ENCODE assay signal across 18 mouse cellular contexts in the genomic region with DNA sequence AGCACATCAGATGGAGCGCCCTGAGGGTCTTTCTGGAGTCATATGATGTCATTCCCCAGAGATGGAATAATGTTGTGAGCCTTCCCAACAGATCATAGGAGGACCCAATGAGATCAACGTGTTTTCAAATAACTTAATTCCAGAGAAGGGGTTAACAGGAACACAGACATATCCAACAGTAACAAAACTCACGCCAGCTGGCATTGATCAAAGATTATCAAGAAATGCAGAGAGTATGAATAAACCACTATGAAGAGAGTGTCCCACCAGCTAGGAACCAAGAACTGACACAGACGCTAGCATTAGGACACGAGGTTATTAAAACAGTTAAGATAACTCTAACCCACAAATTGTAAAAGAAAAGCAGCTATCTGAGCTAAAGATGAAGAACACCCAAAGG. TPM values are rescaled to one million over a fixed set of nuclear protein-coding genes. Genes with fewer than 3 reads are reported as not detected.
A peak's percentile ranks its signal among the peaks of the same experiment; 100 is the strongest.
DNase-seq lines count a peak whose midpoint lies in the region; ATAC-seq and TF ChIP-seq lines count a peak whose summit lies in the region.
"Had no signal": no experiment of that assay in that cellular context is flagged by ENCODE, and none has a peak within 500 bp of the region (broad histone marks: within the 10 kb centered on the region; RNA-seq: fewer than 3 reads in every experiment).

No protein-coding gene starts in this region.

- H3K36me3 ChIP-seq in heart, embryonic 11.5 days (ENCODE audit: control insufficient read depth, insufficient read depth, low read length), result no peaks in the 10 kb centered on the region
- no peaks in the 10 kb centered on the region for H3K36me3 ChIP-seq in kidney, postnatal 0 days (ENCODE audit: insufficient read depth, low read length)
- no peaks in the 10 kb centered on the region for H3K36me3 ChIP-seq in lung, embryonic 14.5 days (ENCODE audit: insufficient read depth)
- H3K36me3 ChIP-seq in MEL (ENCODE audit: control insufficient read depth in 1 of 2, insufficient read depth in 2 of 2, low read length in 2 of 2), result peaks cover 0 to 13% of the 10 kb centered on the region in 2 experiments; a peak in 2 of 4 replicates
- H3K36me3 ChIP-seq: embryonic facial prominence, embryonic 10.5 days; hindbrain, embryonic 15.5 days had no signal

- DNase-seq in heart, postnatal 4 days, result peak; percentile 59
- DNase-seq in kidney, postnatal 0 days (ENCODE audit: low spot score), result peak; percentile 71
- DNase-seq in kidney, postnatal 25 days, result no peak
- DNase-seq in lung, embryonic 14.5 days, result peak; percentile 51
- DNase-seq in lung, adult 18-20 months, result no peak
- no peak for DNase-seq in MEL (ENCODE audit: low read depth, low spot score)
- DNase-seq in ovary, adult 18-20 months (ENCODE audit: low spot score), result no peak
- DNase-seq: adrenal gland, adult 8-10 months; adrenal gland, postnatal 36 days; cerebellum, adult 2 months; cerebellum, postnatal 10 days; forebrain, postnatal 0 days; gastrocnemius, postnatal 14 days; heart, adult 2 months had no signal

- H3K9me3 ChIP-seq in heart, embryonic 11.5 days (replicated peaks; ENCODE audit: control insufficient read depth, low read length), result no peaks in the 10 kb centered on the region
- H3K9me3 ChIP-seq in kidney, postnatal 0 days (replicated peaks; ENCODE audit: low read length), result no peaks in the 10 kb centered on the region
- H3K9me3 ChIP-seq in lung, embryonic 14.5 days (ENCODE audit: low read depth, low read length), result no peaks in the 10 kb centered on the region
- H3K9me3 ChIP-seq in MEL (replicated peaks; ENCODE audit: insufficient read depth, low read length), result no peaks in the 10 kb centered on the region
- H3K9me3 ChIP-seq: embryonic facial prominence, embryonic 10.5 days; forebrain, embryonic 13.5 days; hindbrain, embryonic 15.5 days had no signal

- no peak for TF ChIP-seq POLR2A in MEL (IDR thresholded peaks at IDR 0.05; ENCODE audit: control insufficient read depth in 1 of 2, insufficient read depth in 1 of 2, low read depth in 1 of 2, low read length in 2 of 2, poor library complexity in 1 of 2)

- H3K27me3 ChIP-seq in heart, embryonic 11.5 days (ENCODE audit: control insufficient read depth, insufficient read depth, low read length), result no peaks in the 10 kb centered on the region
- no peaks in the 10 kb centered on the region for H3K27me3 ChIP-seq in kidney, postnatal 0 days (ENCODE audit: insufficient read depth, low read length)
- H3K27me3 ChIP-seq in lung, embryonic 14.5 days (ENCODE audit: insufficient read depth, low read length), result no peaks in the 10 kb centered on the region
- no peaks in the 10 kb centered on the region for H3K27me3 ChIP-seq in MEL (ENCODE audit: control insufficient read depth in 1 of 2, insufficient read depth in 2 of 2, low read length in 2 of 2)
- H3K27me3 ChIP-seq: forebrain, embryonic 13.5 days; hindbrain, embryonic 15.5 days had no signal

- no peaks in the 10 kb centered on the region for H3K79me2 ChIP-seq in MEL (ENCODE audit: control insufficient read depth, insufficient read depth, low read length, poor library complexity)

- H3K9ac ChIP-seq in heart, embryonic 11.5 days (ENCODE audit: low read depth, low read length), result no peak overlapping the region
- H3K9ac ChIP-seq in kidney, postnatal 0 days (ENCODE audit: low read depth, low read length), result no peak overlapping the region
- H3K9ac ChIP-seq in lung, embryonic 14.5 days, result no peak overlapping the region
- H3K9ac ChIP-seq in MEL (ENCODE audit: control insufficient read depth, low read depth, low read length, poor library complexity, severe bottlenecking), result no peak overlapping the region
- H3K9ac ChIP-seq: forebrain, embryonic 13.5 days; forebrain, postnatal 0 days; hindbrain, embryonic 15.5 days had no signal

- TF ChIP-seq RAD21 in MEL (IDR thresholded peaks at IDR 0.05; ENCODE audit: low read depth, low read length), result no peak

- no peak overlapping the region for H3K4me3 ChIP-seq in heart, embryonic 11.5 days (ENCODE audit: low read depth, low read length)
- H3K4me3 ChIP-seq in kidney, postnatal 0 days (replicated peaks; ENCODE audit: low read depth, low read length), result no peak overlapping the region
- no peak overlapping the region for H3K4me3 ChIP-seq in lung, embryonic 14.5 days (ENCODE audit: low read depth, low read length)
- no peak overlapping the region; a peak in 1 of 4 replicates for H3K4me3 ChIP-seq in MEL (ENCODE audit: control insufficient read depth in 1 of 2, insufficient read depth in 1 of 2, low read depth in 2 of 2, low read length in 2 of 2)
- H3K4me3 ChIP-seq: embryonic facial prominence, embryonic 10.5 days; forebrain, embryonic 13.5 days; heart, adult 2 months; hindbrain, embryonic 15.5 days had no signal

- H3K4me2 ChIP-seq in heart, embryonic 11.5 days, result no peak overlapping the region
- H3K4me2 ChIP-seq in kidney, postnatal 0 days (ENCODE audit: low read length), result no peak overlapping the region
- H3K4me2 ChIP-seq in lung, embryonic 14.5 days, result no peak overlapping the region
- H3K4me2 ChIP-seq: forebrain, embryonic 13.5 days; hindbrain, embryonic 15.5 days had no signal

- no peak overlapping the region for H3K27ac ChIP-seq in heart, embryonic 11.5 days (ENCODE audit: low read depth, low read length)
- no peak overlapping the region for H3K27ac ChIP-seq in kidney, postnatal 0 days
- no peak overlapping the region for H3K27ac ChIP-seq in lung, embryonic 14.5 days (ENCODE audit: low read depth)
- peak overlapping the region; percentile 44 for H3K27ac ChIP-seq in MEL (ENCODE audit: control insufficient read depth, low read depth, low read length)
- H3K27ac ChIP-seq: embryonic facial prominence, embryonic 10.5 days; forebrain, embryonic 13.5 days; heart, adult 2 months; hindbrain, embryonic 15.5 days had no signal

- no peak; a peak in 1 of 4 replicates for TF ChIP-seq EP300 in MEL (IDR thresholded peaks at IDR 0.05; ENCODE audit: low read depth in 1 of 2, low read length in 2 of 2)

- 63% methylated on average over 5 of the region's 5 CpGs for WGBS in heart, embryonic 11.5 days (ENCODE audit: insufficient replicate concordance)
- WGBS in kidney, postnatal 0 days, result 60% methylated on average over 5 of the region's 5 CpGs
- WGBS in lung, embryonic 14.5 days, result 46% methylated on average over 5 of the region's 5 CpGs

- ATAC-seq in heart, embryonic 11.5 days (replicated peaks; ENCODE audit: insufficient number of reproducible peaks, low FRiP score, low TSS enrichment), result no peak
- ATAC-seq in kidney, postnatal 0 days (replicated peaks; ENCODE audit: low FRiP score, low read depth), result no peak
- no peak for ATAC-seq in lung, embryonic 14.5 days (ENCODE audit: insufficient read depth)
- ATAC-seq: forebrain, embryonic 13.5 days; forebrain, postnatal 0 days had no signal

- no peak for TF ChIP-seq CTCF in kidney, postnatal 0 days (IDR thresholded peaks at IDR 0.05; ENCODE audit: low read depth)
- no peak for TF ChIP-seq CTCF in lung, embryonic 14.5 days (IDR thresholded peaks at IDR 0.05; ENCODE audit: low read depth)
- TF ChIP-seq CTCF in MEL (IDR thresholded peaks at IDR 0.05 in 2 of 3, conservative IDR thresholded peaks at IDR 0.05 in 1 of 3; ENCODE audit: control insufficient read depth in 1 of 3, insufficient read depth in 1 of 3, low read depth in 2 of 3, low read length in 3 of 3, poor library complexity in 1 of 3, severe bottlenecking in 1 of 3), result no peak

- no peaks in the 10 kb centered on the region for H3K4me1 ChIP-seq in heart, embryonic 11.5 days (ENCODE audit: control insufficient read depth, insufficient read depth, low read length)
- no peaks in the 10 kb centered on the region for H3K4me1 ChIP-seq in kidney, postnatal 0 days (replicated peaks; ENCODE audit: insufficient read depth, low read length)
- peaks cover 10% of the 10 kb centered on the region for H3K4me1 ChIP-seq in lung, embryonic 14.5 days (ENCODE audit: insufficient read depth)
- H3K4me1 ChIP-seq in MEL (ENCODE audit: control insufficient read depth in 1 of 2, insufficient read depth in 2 of 2, low read length in 2 of 2), result peaks cover 0 to 16% of the 10 kb centered on the region in 2 experiments; a peak in 2 of 4 replicates
- H3K4me1 ChIP-seq: forebrain, embryonic 13.5 days; hindbrain, embryonic 15.5 days had no signal

TF ChIP-seq in MEL, 35 proteins besides CTCF, POLR2A, EP300 and RAD21:
- TF ChIP-seq SIN3A (IDR thresholded peaks at IDR 0.05; ENCODE audit: low read length) (no peak), TCF12 (IDR thresholded peaks at IDR 0.05; ENCODE audit: low read depth, low read length) (peak; percentile 28; the same call in 1 of the 2 replicates), MYC (IDR thresholded peaks at IDR 0.05; ENCODE audit: low read depth, low read length) (0 out of 2 replicates have a peak, but pooled peaks have one; percentile 19)

RNA-seq across cellular contexts. Expression of a gene that starts 32.0 kb away (rescaled TPM):
- total RNA-seq in heart, postnatal 4 days (2021), result 10 to 100 TPM; 43.4 to 44.0 TPM
- polyA plus RNA-seq in heart, embryonic 11.5 days (2014; fragmentation: Nextera tagmentation; extraction: Ambion mirVana), result 98.8 and 99.7 TPM in 2 replicates
- polyA plus RNA-seq in kidney, postnatal 0 days (2015; fragmentation: Nextera tagmentation; extraction: Ambion mirVana), result 83.4 and 87.7 TPM in 2 replicates
- 152 and 155 TPM in 2 replicates for polyA plus RNA-seq in lung, embryonic 14.5 days (2014; fragmentation: Nextera tagmentation; extraction: Ambion mirVana)
- total RNA-seq in MEL (2012; rRNA removed), result 89.6 and 94.0 TPM in 2 replicates
- 100 to 1,000 TPM in 1 of 2 experiments, not detected in 1; 109 TPM for polyA plus RNA-seq in MEL (2012; ENCODE audit: insufficient read depth in 1 of 2, insufficient read length in 2 of 2, low read depth in 1 of 2, low replicate concordance in 2 of 2, missing spikeins in 1 of 2)

Comparison
In these comparisons a context has a peak if more than half of its experiments do, and no peak if none do; other contexts are left out.
1. DNase-seq: peak in heart, postnatal 4 days (single experiment), kidney, postnatal 0 days (single experiment) and lung, embryonic 14.5 days (single experiment); none in kidney, postnatal 25 days (0 of 2), lung, adult 18-20 months (0 of 2), MEL (single experiment) and ovary, adult 18-20 months (single experiment).